Mouse (Mus musculus): Measurements from ENCODE around the gene Ccdc17.

DNA sequence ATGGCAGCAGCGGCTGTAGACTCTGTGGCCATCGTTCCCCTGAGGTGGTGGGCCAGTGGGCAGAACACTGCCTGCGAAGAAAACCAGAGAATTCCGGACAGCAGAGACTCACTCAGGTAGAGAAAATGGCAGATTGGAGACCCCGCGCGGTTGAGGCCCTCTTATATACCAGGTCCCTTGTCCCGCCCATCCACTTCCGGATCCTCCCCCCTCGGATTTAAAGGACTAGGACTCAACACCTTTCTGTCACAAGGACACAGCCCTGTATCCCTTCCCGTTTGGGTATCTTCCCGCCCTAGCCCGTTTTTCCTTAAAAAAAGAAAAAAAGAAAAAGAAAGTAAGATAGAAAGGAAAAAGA is 30.9 kb downstream of the Ccdc17 start:
- TF ChIP-seq TAL1 (IDR thresholded peaks at IDR 0.05; ENCODE audit: low read length) (no peak), GATA1 (IDR thresholded peaks at IDR 0.05; ENCODE audit: low read length) (no peak)
